Mouse (Mus musculus) ovary, adult 18-20 months (tissue): Measurements from ENCODE around the gene Zfp292.

ENCODE experiments used
- DNase-seq: peaks from one replicate; pipeline ENCODE4 v3.0.0; 2022; ENCODE audit warnings: low spot score, mixed read lengths

The Zfp292 gene

GRCm38 (mm10) chr4:34797294-34797983 is 85.3 kb downstream of the Zfp292 start:
- no peak for DNase-seq

- DNase-seq = no peak
These were observed 86.5 kb downstream of the Zfp292 start for GRCm38 (mm10) chr4:34796294-34796693.

- DNase-seq = no peak
These were observed 96.3 kb downstream of the Zfp292 start for GRCm38 (mm10) chr4:34786476-34786875.

GRCm38 (mm10) chr4:34785646-34786045 is 97.1 kb downstream of the Zfp292 start:
- no peak for DNase-seq

GRCm38 (mm10) chr4:34784865-34785264 is 97.9 kb downstream of the Zfp292 start:
- DNase-seq = no peak

GRCm38 (mm10) chr4:34782730-34783129 is 100.0 kb downstream of the Zfp292 start:
- no peak for DNase-seq

- DNase-seq = peak; percentile 82
These were observed 104.9 kb downstream of the Zfp292 start, which contains the start of gene Smim8 for GRCm38 (mm10) chr4:34777677-34778527. TSS of gene Smim8 (minus strand) at chr4:34778423.

GRCm38 (mm10) chr4:34771652-34772371 is 110.9 kb downstream of the Zfp292 start:
- no peak for DNase-seq

GRCm38 (mm10) chr4:34756163-34756562 is 126.6 kb downstream of the Zfp292 start, which contains the start of gene Gm136:
TSS of gene Gm136 (minus strand) at chr4:34756263.
- DNase-seq = no peak
